Mouse (Mus musculus): Measurements from ENCODE around the gene Mnt.
A peak's percentile ranks its signal among the peaks of the same experiment; 100 is the strongest.
"Not testable (repeated sequence)": the region's sequence is repeated elsewhere in the genome, so short reads cannot be mapped to it uniquely, and the experiment has no call there.

Gene Mnt

GRCm38 (mm10) chr11:74830256-74831161 lies at the start of gene Mnt:
Mnt (plus strand) TSS chr11:74830920.
- peak; percentile 99 for DNase-seq

GRCm38 (mm10) chr11:74792874-74793273 lies 37.8 kb upstream of the Mnt start:
- no peak for DNase-seq

- no peak for DNase-seq
Measured at GRCm38 (mm10) chr11:74800658-74801057, 30.1 kb upstream of the Mnt start.

- no peak for DNase-seq
Measured at GRCm38 (mm10) chr11:74804081-74804627, 26.6 kb upstream of the Mnt start.

GRCm38 (mm10) chr11:74807246-74807882 lies 23.4 kb upstream of the Mnt start:
- no peak for DNase-seq

- DNase-seq, result no peak
Measured at GRCm38 (mm10) chr11:74808251-74808853, 22.4 kb upstream of the Mnt start.

- DNase-seq, result no peak
Measured at GRCm38 (mm10) chr11:74810134-74810533, 20.6 kb upstream of the Mnt start.

- not testable (repeated sequence) for DNase-seq
Measured at GRCm38 (mm10) chr11:74811027-74811426, 19.7 kb upstream of the Mnt start.

- no peak for DNase-seq
Measured at GRCm38 (mm10) chr11:74811538-74811937, 19.2 kb upstream of the Mnt start.

GRCm38 (mm10) chr11:74815795-74816194 lies 14.9 kb upstream of the Mnt start:
- DNase-seq, result no peak

GRCm38 (mm10) chr11:74820921-74821320 lies 9.8 kb upstream of the Mnt start:
- no peak for DNase-seq

GRCm38 (mm10) chr11:74821463-74821862 lies 9.3 kb upstream of the Mnt start:
- no peak for DNase-seq

- DNase-seq, result no peak
Measured at GRCm38 (mm10) chr11:74822746-74823440, 7.8 kb upstream of the Mnt start.

GRCm38 (mm10) chr11:74826151-74826550 lies 4.6 kb upstream of the Mnt start:
- no peak for DNase-seq

GRCm38 (mm10) chr11:74826702-74827101 lies 4.0 kb upstream of the Mnt start:
- no peak for DNase-seq

- no peak for DNase-seq
Measured at GRCm38 (mm10) chr11:74827791-74828403, 2.8 kb upstream of the Mnt start.

GRCm38 (mm10) chr11:74828404-74828931 lies 2.3 kb upstream of the Mnt start:
- no peak for DNase-seq

GRCm38 (mm10) chr11:74828965-74829550 lies 1.7 kb upstream of the Mnt start:
- no peak for DNase-seq

- DNase-seq, result peak; percentile 63
Measured at GRCm38 (mm10) chr11:74829812-74830211, 908 bp upstream of the Mnt start.

GRCm38 (mm10) chr11:74831191-74831605 lies 478 bp downstream of the Mnt start:
- DNase-seq, result no peak

GRCm38 (mm10) chr11:74831606-74832451 lies 1.1 kb downstream of the Mnt start:
- peak; percentile 99 for DNase-seq

Measured in right cerebral cortex, adult 18-20 months (tissue).